11 mouse cellular contexts compared by ENCODE assay signal in genomic region chr7:110306281-110306680, GRCm38 (mm10).
"Had no signal": no experiment of that assay in that cellular context is flagged by ENCODE, and none has a peak within 500 bp of the region (broad histone marks: within the 10 kb centered on the region; RNA-seq: fewer than 3 reads in every experiment).

No protein-coding gene starts in this region.

- ATAC-seq: inflammation-experienced regulatory T-cells, adult 6 months had no signal

- H3K27ac ChIP-seq: left cerebral cortex, adult 2 months; liver, embryonic 13.5 days; stomach, postnatal 0 days had no signal

- H3K4me3 ChIP-seq: left cerebral cortex, adult 2 months; liver, embryonic 13.5 days had no signal

- H3K9ac ChIP-seq: liver, embryonic 13.5 days had no signal

- H3K36me3 ChIP-seq: liver, embryonic 13.5 days had no signal

- DNase-seq: layer of hippocampus, postnatal 36 days; liver, embryonic 13.5 days; lung, adult 2 months; lung, postnatal 14 days; lung, postnatal 4 days; thymus, adult 2 months; thymus, postnatal 14 days; thymus, postnatal 4 days had no signal

- H3K4me2 ChIP-seq: liver, embryonic 13.5 days had no signal

- H3K9me3 ChIP-seq: liver, embryonic 13.5 days had no signal

- H3K27me3 ChIP-seq: liver, embryonic 13.5 days had no signal
